Mouse (Mus musculus): Measurements from ENCODE around the gene Hist1h4k.
"Not testable (repeated sequence)": the region's sequence is repeated elsewhere in the genome, so short reads cannot be mapped to it uniquely, and the experiment has no call there.

Hist1h4k gene

GRCm38 (mm10) chr13:21718381-21719080, 31.8 kb downstream of the Hist1h4k start:
- no peak for DNase-seq (ENCODE audit: low spot score in 2 of 2)

- DNase-seq (ENCODE audit: low spot score in 2 of 2): peak; percentile 67 to 80
Observed at GRCm38 (mm10) chr13:21717397-21718357, 32.6 kb downstream of the Hist1h4k start, which contains the start of gene Hist1h3h. Gene Hist1h3h (plus strand): TSS chr13:21717659.

- DNase-seq (ENCODE audit: low spot score in 2 of 2): not testable (repeated sequence)
Observed at GRCm38 (mm10) chr13:21716540-21717391, 33.5 kb downstream of the Hist1h4k start.

DNA sequence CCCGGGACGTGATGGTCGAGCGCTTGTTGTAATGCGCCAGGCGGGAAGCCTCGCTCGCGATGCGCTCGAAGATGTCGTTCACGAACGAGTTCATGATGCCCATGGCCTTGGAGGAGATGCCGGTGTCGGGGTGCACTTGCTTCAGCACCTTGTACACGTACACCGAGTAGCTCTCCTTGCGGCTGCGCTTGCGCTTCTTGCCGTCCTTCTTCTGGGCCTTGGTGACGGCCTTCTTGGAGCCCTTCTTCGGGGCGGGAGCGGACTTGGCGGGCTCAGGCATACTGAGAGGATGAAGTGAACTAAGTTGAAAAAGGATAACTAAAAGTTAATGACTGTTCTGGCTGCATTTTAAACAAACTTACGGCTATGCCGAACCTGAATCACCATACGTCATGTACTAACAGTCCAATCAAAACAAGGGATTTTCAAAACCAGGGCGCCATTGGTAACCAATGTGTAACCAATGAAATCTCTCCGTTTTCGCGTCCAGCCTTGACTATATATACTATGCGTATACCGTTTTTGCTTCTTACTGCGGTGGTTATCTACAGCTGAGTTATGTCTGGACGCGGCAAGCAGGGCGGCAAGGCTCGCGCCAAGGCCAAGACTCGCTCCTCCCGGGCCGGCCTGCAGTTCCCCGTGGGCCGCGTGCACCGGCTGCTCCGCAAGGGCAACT, 34.3 kb downstream of the Hist1h4k start, which contains the start of the genes Hist1h2bl and Hist1h2ai:
Hist1h2bl (minus strand) TSS at position 280 of the 676 bp plus-strand sequence.
Hist1h2ai (plus strand) TSS at position 559 of the 676 bp plus-strand sequence.
- DNase-seq (ENCODE audit: low spot score in 2 of 2): peak; percentile 80 to 82

DNA sequence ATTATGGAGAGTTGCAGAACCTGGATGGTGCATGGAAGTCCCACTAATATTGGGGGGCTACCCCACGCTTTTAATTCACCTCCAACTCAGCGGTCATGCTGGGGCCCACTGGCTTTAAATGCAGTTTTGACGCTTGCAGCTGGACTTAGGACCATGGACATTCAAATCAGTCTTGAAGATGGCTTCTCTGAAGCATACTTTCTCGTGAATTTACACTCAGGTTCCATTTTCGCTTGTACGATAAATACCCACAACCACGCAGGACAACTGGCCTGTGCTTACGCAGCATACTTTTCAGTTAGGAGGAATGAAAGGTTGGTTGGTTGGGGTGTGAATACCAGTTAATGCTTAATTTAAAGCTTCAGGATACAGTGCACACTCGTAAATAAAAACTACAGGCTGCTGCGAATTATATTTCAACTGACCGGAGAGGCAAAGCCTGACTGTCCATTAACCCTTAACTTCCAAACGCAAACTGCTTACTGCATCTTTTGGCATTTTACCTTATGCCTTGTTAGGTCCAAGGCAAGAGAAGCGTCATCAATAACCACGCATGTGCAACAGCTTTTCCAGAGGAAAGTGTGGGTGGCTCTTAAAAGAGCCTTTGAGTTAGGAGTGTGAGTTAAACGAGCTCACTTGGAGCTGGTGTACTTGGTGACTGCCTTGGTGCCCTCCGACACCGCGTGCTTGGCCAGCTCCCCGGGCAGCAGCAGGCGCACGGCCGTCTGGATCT, 35.0 kb downstream of the Hist1h4k start:
- DNase-seq (ENCODE audit: low spot score in 2 of 2): no peak

DNA sequence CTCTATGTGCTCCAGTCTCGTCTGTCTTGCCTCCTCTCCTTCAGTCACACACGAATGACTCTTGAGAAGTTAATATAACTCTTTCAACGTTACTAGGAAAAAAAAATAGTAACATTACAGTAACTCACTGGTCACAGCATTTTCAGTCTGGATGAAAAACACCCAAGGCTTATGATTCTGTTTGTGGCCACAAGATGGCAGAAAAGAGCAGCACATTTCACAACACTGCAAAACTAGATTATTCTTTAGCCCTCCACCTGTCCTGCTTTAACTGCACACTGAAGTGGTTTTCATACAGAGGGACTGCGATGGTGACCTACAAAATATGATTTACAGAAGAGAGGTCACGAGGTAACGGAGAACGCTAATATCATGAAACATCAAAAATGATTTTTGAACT, 35.6 kb downstream of the Hist1h4k start:
- DNase-seq (ENCODE audit: low spot score in 2 of 2): peak in 1 of 2 experiments; percentile 55

GRCm38 (mm10) chr13:21711698-21712097, 38.6 kb downstream of the Hist1h4k start:
- no peak for DNase-seq (ENCODE audit: low spot score in 2 of 2)

- DNase-seq (ENCODE audit: low spot score in 2 of 2): peak in 1 of 2 experiments; percentile 79
Observed at GRCm38 (mm10) chr13:21710821-21711525, 39.3 kb downstream of the Hist1h4k start.

DNA sequence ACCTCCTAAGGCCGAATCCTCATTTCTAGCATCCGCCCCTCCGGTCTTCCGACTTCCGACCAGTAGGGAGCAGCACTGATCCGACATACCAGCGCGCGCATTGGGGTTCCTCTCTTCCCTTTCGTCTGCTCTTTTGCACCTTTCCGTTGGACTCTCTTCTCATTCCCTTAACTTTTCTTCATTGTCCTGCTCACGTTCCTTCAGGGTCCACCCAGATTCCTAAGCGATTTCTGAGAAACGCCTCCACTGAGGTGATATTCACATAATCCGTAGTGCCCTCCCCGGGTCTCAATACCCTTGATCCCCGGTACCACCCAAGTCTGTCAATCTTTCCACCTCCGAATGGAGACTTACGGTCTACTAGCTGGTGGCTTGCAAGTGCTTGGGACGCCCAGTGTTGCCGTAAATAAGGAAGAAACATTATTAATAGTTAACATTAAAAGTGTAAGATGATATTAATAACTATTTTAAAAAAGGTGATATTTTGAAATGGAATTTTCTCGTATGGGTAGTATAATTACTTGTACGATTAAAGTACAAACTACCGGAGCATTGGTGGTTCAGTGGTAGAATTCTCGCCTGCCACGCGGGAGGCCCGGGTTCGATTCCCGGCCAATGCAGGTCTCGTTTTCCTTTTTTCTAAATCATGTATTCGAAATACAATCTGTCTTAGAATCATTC, 40.1 kb downstream of the Hist1h4k start:
- DNase-seq (ENCODE audit: low spot score in 2 of 2): peak; percentile 67 to 86

GRCm38 (mm10) chr13:21706669-21707068, 43.6 kb downstream of the Hist1h4k start:
- no peak for DNase-seq (ENCODE audit: low spot score in 2 of 2)
